Mouse (Mus musculus) midbrain, embryonic 10.5 days (tissue): ENCODE results near the gene Ptgs2. TPM values are rescaled to one million over a fixed set of nuclear protein-coding genes. Genes with fewer than 3 reads are reported as not detected.

ENCODE experiments used
- microRNA-seq: library from miRNA; unstranded; fragments of <30 nt; microRNA quantifications from one replicate; pipeline ENCODE4, GENCODE M21; 2017
- polyA plus RNA-seq: library from polyadenylated mRNA; unstranded; fragments of >200 nt; fragmentation: Nextera tagmentation; extraction: Ambion mirVana; gene quantifications from 2 replicates; pipeline ENCODE4 v1.2.1, GENCODE M21; 2016

The Ptgs2 gene
- polyA plus RNA-seq, 1 experiment from 2014 or later = 0.02 TPM

Small RNAs within 50 kb of the gene (microRNA-seq; reads per million reads assigned to microRNA genes)
- gene Gm44329 = not detected

Other genes starting within 250 kb of the Ptgs2 start
- gene Pla2g4a, start 138.7 kb upstream of the Ptgs2 start, polyA plus RNA-seq = 4.0 and 4.4 TPM in 2 replicates
- gene Pdc, start 219.4 kb downstream of the Ptgs2 start, polyA plus RNA-seq = not detected in 2 replicates